Mouse (Mus musculus) small intestine, adult 2 months (tissue): ENCODE results near the gene Hist1h2bk.
A peak's percentile ranks its signal among the peaks of the same experiment; 100 is the strongest.

Experiments used
- CTCF ChIP-seq: fragments of 200-500 bp; IDR thresholded peaks from 2 replicates; pipeline ENCODE4 v1.5.1; 2012; ENCODE audit warnings: low read depth, mild to moderate bottlenecking, control low read depth, inconsistent platforms, low read length, moderate library complexity, mixed read lengths; ENCODE audit not compliant: insufficient replicate concordance, insufficient read length; ENCODE audit errors: extremely low read depth
- POLR2A ChIP-seq: fragments of 200-500 bp; IDR thresholded peaks from 2 replicates; pipeline ENCODE4 v1.6.1; 2012; ENCODE audit warnings: low read depth, mild to moderate bottlenecking, control low read depth, inconsistent platforms, low read length, moderate library complexity

DNA sequence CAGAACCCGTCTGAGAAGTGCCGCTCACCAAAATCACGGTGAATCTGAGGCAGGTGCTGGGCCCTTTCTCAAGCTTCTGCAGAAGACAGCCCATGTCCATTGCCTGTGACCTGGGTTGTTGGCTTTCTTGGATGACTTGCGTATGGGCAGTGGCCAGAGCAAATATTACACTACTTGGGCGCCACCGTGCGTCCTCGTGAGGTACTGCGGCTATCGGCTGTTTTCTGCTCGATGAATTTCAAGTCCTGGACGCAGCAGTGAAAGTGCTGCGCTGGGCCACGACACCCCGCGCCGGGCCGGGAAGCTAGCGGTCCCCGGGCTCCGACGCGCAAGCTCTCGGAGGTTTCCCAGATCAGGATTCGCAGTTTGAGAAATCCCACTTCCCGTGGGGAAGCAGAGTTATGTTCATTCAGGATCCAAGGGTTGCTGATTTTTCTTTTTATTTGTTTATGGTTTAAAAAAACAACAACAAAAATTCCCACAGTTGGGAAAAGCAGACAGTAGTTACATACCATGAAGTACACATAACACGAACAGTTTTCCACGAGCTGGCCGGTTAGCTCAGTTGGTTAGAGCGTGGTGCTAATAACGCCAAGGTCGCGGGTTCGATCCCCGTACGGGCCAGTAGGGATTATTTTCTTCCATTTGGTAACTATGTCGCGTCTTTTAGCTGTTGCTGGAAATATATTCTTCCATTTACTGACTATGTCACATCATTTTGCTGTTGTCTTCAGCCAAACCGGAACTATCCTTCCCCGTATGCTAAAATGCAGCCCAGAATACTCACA lies 6.8 kb upstream of the Hist1h2bk start:
- TF ChIP-seq POLR2A (no peak), CTCF (peak; percentile 92)
